Mouse (Mus musculus) cerebellum, adult (tissue): Measurements from ENCODE around the gene Micu2.
A peak's percentile ranks its signal among the peaks of the same experiment; 100 is the strongest.
"Not testable (repeated sequence)": the region's sequence is repeated elsewhere in the genome, so short reads cannot be mapped to it uniquely, and the experiment has no call there.

Experiments used
- ATAC-seq: cut with Nextera tagmentation; 2 replicates; pipeline ENCODE4 v1.9.2; 2017; ENCODE audit warnings: mild to moderate bottlenecking, moderate library complexity, mixed read lengths; ENCODE audit not compliant: insufficient number of reproducible peaks, low FRiP score, low TSS enrichment

The Micu2 gene

GRCm38 (mm10) chr14:57967080-57967797 lies 31.8 kb downstream of the Micu2 start:
- no peak for ATAC-seq

GRCm38 (mm10) chr14:57961861-57962260 lies 37.2 kb downstream of the Micu2 start:
- no peak for ATAC-seq

GRCm38 (mm10) chr14:57951089-57951488 lies 48.0 kb downstream of the Micu2 start:
- no peak for ATAC-seq

GRCm38 (mm10) chr14:57945834-57946233 lies 53.2 kb downstream of the Micu2 start:
- no peak for ATAC-seq

- ATAC-seq: no peak
These were observed 61.8 kb downstream of the Micu2 start for GRCm38 (mm10) chr14:57937297-57937696.

GRCm38 (mm10) chr14:57934666-57935065 lies 64.4 kb downstream of the Micu2 start:
- ATAC-seq: no peak

GRCm38 (mm10) chr14:57933608-57934007 lies 65.5 kb downstream of the Micu2 start:
- ATAC-seq: no peak

GRCm38 (mm10) chr14:57932881-57933443 lies 66.1 kb downstream of the Micu2 start:
- no peak for ATAC-seq

- no peak for ATAC-seq
These were observed 77.5 kb downstream of the Micu2 start for GRCm38 (mm10) chr14:57921428-57922131.

- no peak for ATAC-seq
These were observed 78.3 kb downstream of the Micu2 start for GRCm38 (mm10) chr14:57920568-57921310.

GRCm38 (mm10) chr14:57919148-57919875 lies 79.8 kb downstream of the Micu2 start:
- ATAC-seq: no peak

GRCm38 (mm10) chr14:57915341-57915740 lies 83.7 kb downstream of the Micu2 start:
- no peak for ATAC-seq

- not testable (repeated sequence) for ATAC-seq
These were observed 86.7 kb downstream of the Micu2 start for GRCm38 (mm10) chr14:57912211-57913007.

GRCm38 (mm10) chr14:57911787-57912186 lies 87.3 kb downstream of the Micu2 start:
- ATAC-seq: not testable (repeated sequence)

GRCm38 (mm10) chr14:57911316-57911715 lies 87.7 kb downstream of the Micu2 start:
- ATAC-seq: no peak

- peak; percentile 88 for ATAC-seq
These were observed 88.5 kb downstream of the Micu2 start for GRCm38 (mm10) chr14:57910501-57911068.

GRCm38 (mm10) chr14:57909297-57909696 lies 89.8 kb downstream of the Micu2 start:
- no peak for ATAC-seq

- no peak for ATAC-seq
These were observed 90.6 kb downstream of the Micu2 start for GRCm38 (mm10) chr14:57908431-57908830.

- no peak for ATAC-seq
These were observed 97.1 kb downstream of the Micu2 start for GRCm38 (mm10) chr14:57901998-57902397.
